Mouse (Mus musculus): ENCODE data around the gene Terf2.

- no peak for TF ChIP-seq POLR2A (IDR thresholded peaks at IDR 0.05; ENCODE audit: insufficient read depth, low read depth, low read length)
- no peak for TF ChIP-seq CTCF (IDR thresholded peaks at IDR 0.05; ENCODE audit: insufficient read depth, low read depth, low read length)
Observed at GRCm38 (mm10) chr8:107029310-107029709, 67.0 kb downstream of the Terf2 start.

Data from olfactory bulb, adult 2 months (tissue).